Mouse (Mus musculus): Measurements from ENCODE around the gene Lyve1. TPM values are rescaled to one million over a fixed set of nuclear protein-coding genes. Genes with fewer than 3 reads are reported as not detected.

Lyve1 gene
- polyA plus RNA-seq, 1 experiment from 2014 or later = 0.41 TPM

GRCm38 (mm10) chr7:110865570-110865969 is 2.5 kb upstream of the Lyve1 start:
- no peak for ATAC-seq (replicated peaks; ENCODE audit: insufficient number of reproducible peaks, low FRiP score, low TSS enrichment, low read depth)
- H3K36me3 ChIP-seq (replicated peaks; ENCODE audit: control insufficient read depth, insufficient read depth, low read depth, low read length) = no peaks in the 10 kb centered on the region
- no peak overlapping the region for H3K27ac ChIP-seq (replicated peaks; ENCODE audit: low read depth, low read length)
- no peak overlapping the region for H3K9ac ChIP-seq (replicated peaks; ENCODE audit: low read length)
- 87% methylated on average over 6 of the region's 6 CpGs for WGBS
- H3K4me1 ChIP-seq (ENCODE audit: control insufficient read depth, insufficient read depth, low read length) = no peaks in the 10 kb centered on the region
- H3K4me2 ChIP-seq (ENCODE audit: low read depth, low read length) = no peak overlapping the region
- H3K9me3 ChIP-seq (replicated peaks; ENCODE audit: control insufficient read depth, low read length) = no peaks in the 10 kb centered on the region
- no peaks in the 10 kb centered on the region for H3K27me3 ChIP-seq (ENCODE audit: control insufficient read depth, insufficient read depth, low read length)
- no peak overlapping the region for H3K4me3 ChIP-seq (ENCODE audit: low read depth, low read length)
- DNase-seq (ENCODE audit: low spot score) = no peak

GRCm38 (mm10) chr7:110865038-110865437 is 2.0 kb upstream of the Lyve1 start:
- Histone ChIP-seq H3K27ac (replicated peaks; ENCODE audit: low read depth, low read length) (no peak overlapping the region), H3K36me3 (replicated peaks; ENCODE audit: control insufficient read depth, insufficient read depth, low read depth, low read length) (no peaks in the 10 kb centered on the region), H3K9me3 (replicated peaks; ENCODE audit: control insufficient read depth, low read length) (no peaks in the 10 kb centered on the region), H3K9ac (replicated peaks; ENCODE audit: low read length) (no peak overlapping the region), H3K27me3 (ENCODE audit: control insufficient read depth, insufficient read depth, low read length) (no peaks in the 10 kb centered on the region), H3K4me2 (ENCODE audit: low read depth, low read length) (no peak overlapping the region), H3K4me1 (ENCODE audit: control insufficient read depth, insufficient read depth, low read length) (no peaks in the 10 kb centered on the region), H3K4me3 (ENCODE audit: low read depth, low read length) (no peak overlapping the region)
- ATAC-seq (replicated peaks; ENCODE audit: insufficient number of reproducible peaks, low FRiP score, low TSS enrichment, low read depth) (peak; percentile 48; the same call in 1 of the 2 replicates), DNase-seq (ENCODE audit: low spot score) (peak; percentile 40)
- WGBS = 46% methylated on average over 10 of the region's 10 CpGs

- no peaks in the 10 kb centered on the region for H3K9me3 ChIP-seq (replicated peaks; ENCODE audit: control insufficient read depth, low read length)
- H3K27me3 ChIP-seq (ENCODE audit: control insufficient read depth, insufficient read depth, low read length) = no peaks in the 10 kb centered on the region
- no peak for ATAC-seq (replicated peaks; ENCODE audit: insufficient number of reproducible peaks, low FRiP score, low TSS enrichment, low read depth)
- no peak overlapping the region for H3K4me3 ChIP-seq (ENCODE audit: low read depth, low read length)
- no peak overlapping the region for H3K27ac ChIP-seq (replicated peaks; ENCODE audit: low read depth, low read length)
- H3K9ac ChIP-seq (replicated peaks; ENCODE audit: low read length) = no peak overlapping the region
- DNase-seq (ENCODE audit: low spot score) = no peak
- no peak overlapping the region for H3K4me2 ChIP-seq (ENCODE audit: low read depth, low read length)
- 64% methylated on average over 5 of the region's 5 CpGs for WGBS
- no peaks in the 10 kb centered on the region for H3K4me1 ChIP-seq (ENCODE audit: control insufficient read depth, insufficient read depth, low read length)
- H3K36me3 ChIP-seq (replicated peaks; ENCODE audit: control insufficient read depth, insufficient read depth, low read depth, low read length) = no peaks in the 10 kb centered on the region
Observed at GRCm38 (mm10) chr7:110860129-110860528, 2.9 kb downstream of the Lyve1 start.

GRCm38 (mm10) chr7:110855604-110856003 is 7.4 kb downstream of the Lyve1 start:
- DNase-seq (ENCODE audit: low spot score) (no peak), ATAC-seq (replicated peaks; ENCODE audit: insufficient number of reproducible peaks, low FRiP score, low TSS enrichment, low read depth) (no peak)
- Histone ChIP-seq H3K4me3 (ENCODE audit: low read depth, low read length) (no peak overlapping the region), H3K4me1 (ENCODE audit: control insufficient read depth, insufficient read depth, low read length) (no peaks in the 10 kb centered on the region), H3K27me3 (ENCODE audit: control insufficient read depth, insufficient read depth, low read length) (no peaks in the 10 kb centered on the region), H3K27ac (replicated peaks; ENCODE audit: low read depth, low read length) (no peak overlapping the region), H3K4me2 (ENCODE audit: low read depth, low read length) (no peak overlapping the region), H3K9ac (replicated peaks; ENCODE audit: low read length) (no peak overlapping the region), H3K9me3 (replicated peaks; ENCODE audit: control insufficient read depth, low read length) (no peaks in the 10 kb centered on the region), H3K36me3 (replicated peaks; ENCODE audit: control insufficient read depth, insufficient read depth, low read depth, low read length) (no peaks in the 10 kb centered on the region)
- 63% methylated on average over 1 of the region's 1 CpGs for WGBS

GRCm38 (mm10) chr7:110854927-110855546 is 8.0 kb downstream of the Lyve1 start:
- Histone ChIP-seq H3K4me1 (ENCODE audit: control insufficient read depth, insufficient read depth, low read length) (no peaks in the 10 kb centered on the region), H3K4me2 (ENCODE audit: low read depth, low read length) (no peak overlapping the region), H3K27me3 (ENCODE audit: control insufficient read depth, insufficient read depth, low read length) (no peaks in the 10 kb centered on the region), H3K9ac (replicated peaks; ENCODE audit: low read length) (no peak overlapping the region), H3K9me3 (replicated peaks; ENCODE audit: control insufficient read depth, low read length) (no peaks in the 10 kb centered on the region), H3K36me3 (replicated peaks; ENCODE audit: control insufficient read depth, insufficient read depth, low read depth, low read length) (no peaks in the 10 kb centered on the region), H3K27ac (replicated peaks; ENCODE audit: low read depth, low read length) (no peak overlapping the region), H3K4me3 (ENCODE audit: low read depth, low read length) (no peak overlapping the region)
- WGBS = 85% methylated on average over 8 of the region's 8 CpGs
- no peak for DNase-seq (ENCODE audit: low spot score)
- ATAC-seq (replicated peaks; ENCODE audit: insufficient number of reproducible peaks, low FRiP score, low TSS enrichment, low read depth) = no peak

- H3K4me2 ChIP-seq (ENCODE audit: low read depth, low read length) = no peak overlapping the region
- H3K9me3 ChIP-seq (replicated peaks; ENCODE audit: control insufficient read depth, low read length) = no peaks in the 10 kb centered on the region
- no peak overlapping the region for H3K27ac ChIP-seq (replicated peaks; ENCODE audit: low read depth, low read length)
- no peaks in the 10 kb centered on the region for H3K27me3 ChIP-seq (ENCODE audit: control insufficient read depth, insufficient read depth, low read length)
- no peaks in the 10 kb centered on the region for H3K4me1 ChIP-seq (ENCODE audit: control insufficient read depth, insufficient read depth, low read length)
- H3K9ac ChIP-seq (replicated peaks; ENCODE audit: low read length) = no peak overlapping the region
- DNase-seq (ENCODE audit: low spot score) (no peak), ATAC-seq (replicated peaks; ENCODE audit: insufficient number of reproducible peaks, low FRiP score, low TSS enrichment, low read depth) (no peak)
- H3K36me3 ChIP-seq (replicated peaks; ENCODE audit: control insufficient read depth, insufficient read depth, low read depth, low read length) = no peaks in the 10 kb centered on the region
- no peak overlapping the region for H3K4me3 ChIP-seq (ENCODE audit: low read depth, low read length)
- WGBS = 58% methylated on average over 3 of the region's 3 CpGs
Observed at GRCm38 (mm10) chr7:110854519-110854918, 8.5 kb downstream of the Lyve1 start.

- no peak overlapping the region for H3K9ac ChIP-seq (replicated peaks; ENCODE audit: low read length)
- no peaks in the 10 kb centered on the region for H3K9me3 ChIP-seq (replicated peaks; ENCODE audit: control insufficient read depth, low read length)
- no peak for DNase-seq (ENCODE audit: low spot score)
- no peaks in the 10 kb centered on the region for H3K4me1 ChIP-seq (ENCODE audit: control insufficient read depth, insufficient read depth, low read length)
- ATAC-seq (replicated peaks; ENCODE audit: insufficient number of reproducible peaks, low FRiP score, low TSS enrichment, low read depth) = no peak
- WGBS = 50% methylated on average over 10 of the region's 10 CpGs
- H3K4me3 ChIP-seq (ENCODE audit: low read depth, low read length) = no peak overlapping the region
- no peak overlapping the region for H3K27ac ChIP-seq (replicated peaks; ENCODE audit: low read depth, low read length)
- no peaks in the 10 kb centered on the region for H3K36me3 ChIP-seq (replicated peaks; ENCODE audit: control insufficient read depth, insufficient read depth, low read depth, low read length)
- H3K4me2 ChIP-seq (ENCODE audit: low read depth, low read length) = no peak overlapping the region
- H3K27me3 ChIP-seq (ENCODE audit: control insufficient read depth, insufficient read depth, low read length) = no peaks in the 10 kb centered on the region
Observed at GRCm38 (mm10) chr7:110853611-110854010, 9.4 kb downstream of the Lyve1 start.

- no peaks in the 10 kb centered on the region for H3K27me3 ChIP-seq (ENCODE audit: control insufficient read depth, insufficient read depth, low read length)
- no peaks in the 10 kb centered on the region for H3K9me3 ChIP-seq (replicated peaks; ENCODE audit: control insufficient read depth, low read length)
- no peak overlapping the region for H3K4me3 ChIP-seq (ENCODE audit: low read depth, low read length)
- no peak overlapping the region for H3K4me2 ChIP-seq (ENCODE audit: low read depth, low read length)
- DNase-seq (ENCODE audit: low spot score) = no peak
- no peak overlapping the region for H3K27ac ChIP-seq (replicated peaks; ENCODE audit: low read depth, low read length)
- no peaks in the 10 kb centered on the region for H3K36me3 ChIP-seq (replicated peaks; ENCODE audit: control insufficient read depth, insufficient read depth, low read depth, low read length)
- H3K4me1 ChIP-seq (ENCODE audit: control insufficient read depth, insufficient read depth, low read length) = no peaks in the 10 kb centered on the region
- no peak for ATAC-seq (replicated peaks; ENCODE audit: insufficient number of reproducible peaks, low FRiP score, low TSS enrichment, low read depth)
- 60% methylated on average over 7 of the region's 7 CpGs for WGBS
- no peak overlapping the region; the same call in 1 of the 2 replicates for H3K9ac ChIP-seq (replicated peaks; ENCODE audit: low read length)
Observed at GRCm38 (mm10) chr7:110851541-110852203, 11.4 kb downstream of the Lyve1 start.
